Mouse (Mus musculus) ES-Bruce4 (cell line): ENCODE measurements around the gene Stim1.

Experiments
- EP300 ChIP-seq: IDR thresholded peaks from 2 replicates; pipeline ENCODE4 v1.6.1; 2011; ENCODE audit warnings: low read depth, low read length; ENCODE audit not compliant: insufficient read depth
- POLR2A ChIP-seq: IDR thresholded peaks from one replicate; pipeline ENCODE4 v1.8.1; 2011; ENCODE audit warnings: low read length; ENCODE audit not compliant: insufficient read depth

- TF ChIP-seq POLR2A (no peak), EP300 (no peak)
These were observed 20.4 kb upstream of the Stim1 start for GRCm38 (mm10) chr7:102246956-102247797.
